Mouse (Mus musculus) adrenal gland (tissue): ENCODE data around the gene Espnl.

ENCODE experiments used
- intact Hi-C: fragments of 180-260 bp; cut with DNase I; formaldehyde crosslinking; loops from one replicate; pipeline ENCODE4 v1.15.1; 2025
- long read RNA-seq, 2 experiments: library from polyadenylated mRNA; unstranded; transcript quantifications; one replicate each; pipeline ENCODE4 v2.0.0; 2020; ENCODE audit warnings: borderline replicate concordance in 1 of 2; ENCODE audit not compliant: insufficient replicate concordance in 1 of 2

The Espnl gene
- long read RNA-seq, experiment 1, result 0 reads
- long read RNA-seq, experiment 2, result 0 reads

GRCm38 (mm10) chr1:91321760-91322438 lies at the start of gene Espnl:
Espnl (plus strand) TSS chr1:91322075.
- intact Hi-C loops, result no loop called here

GRCm38 (mm10) chr1:91272260-91272659 lies 49.6 kb upstream of the Espnl start:
- intact Hi-C loops, result no loop called here

GRCm38 (mm10) chr1:91276581-91276980 lies 45.3 kb upstream of the Espnl start:
- intact Hi-C loops, result no loop called here

- intact Hi-C loops, result no loop called here
These were observed 44.4 kb upstream of the Espnl start for GRCm38 (mm10) chr1:91277480-91277879.

- intact Hi-C loops, result no loop called here
These were observed 43.3 kb upstream of the Espnl start for GRCm38 (mm10) chr1:91278410-91279119.

GRCm38 (mm10) chr1:91279126-91279525 lies 42.7 kb upstream of the Espnl start:
- intact Hi-C loops, result no loop called here

- intact Hi-C loops, result no loop called here
These were observed 39.3 kb upstream of the Espnl start for GRCm38 (mm10) chr1:91282582-91282981.

- intact Hi-C loops, result no loop called here
These were observed 32.5 kb upstream of the Espnl start for GRCm38 (mm10) chr1:91289375-91289774.

- intact Hi-C loops, result no loop called here
These were observed 29.6 kb upstream of the Espnl start for GRCm38 (mm10) chr1:91292101-91292825.

- intact Hi-C loops, result no loop called here
These were observed 26.3 kb upstream of the Espnl start for GRCm38 (mm10) chr1:91295544-91295943.

GRCm38 (mm10) chr1:91297799-91298744 lies 23.8 kb upstream of the Espnl start, which contains the start of gene Scly:
Scly (plus strand) TSS chr1:91298338.
- intact Hi-C loops, result loop anchor here (2.0 kb wide), 1 partner anchor 47 kb away; the partner anchor contains the start of gene Ube2f

GRCm38 (mm10) chr1:91299026-91299706 lies 22.7 kb upstream of the Espnl start:
- intact Hi-C loops, result loop anchor here (2.0 kb wide), 1 partner anchor 48 kb away; the partner anchor contains the start of gene Ube2f

- intact Hi-C loops, result loop anchor here (2.0 kb wide), 1 partner anchor 49 kb away; the partner anchor contains the start of gene Ube2f
These were observed 22.0 kb upstream of the Espnl start for GRCm38 (mm10) chr1:91299707-91300426.

GRCm38 (mm10) chr1:91301206-91301920 lies 20.5 kb upstream of the Espnl start:
- intact Hi-C loops, result no loop called here

- intact Hi-C loops, result no loop called here
These were observed 19.9 kb upstream of the Espnl start for GRCm38 (mm10) chr1:91302021-91302420.

- intact Hi-C loops, result no loop called here
These were observed 17.3 kb upstream of the Espnl start for GRCm38 (mm10) chr1:91304621-91305020.

- intact Hi-C loops, result no loop called here
These were observed 12.3 kb upstream of the Espnl start for GRCm38 (mm10) chr1:91309366-91310085.

GRCm38 (mm10) chr1:91312273-91312672 lies 9.6 kb upstream of the Espnl start:
- intact Hi-C loops, result no loop called here
